Mouse (Mus musculus) small intestine, adult 2 months (tissue): Measurements from ENCODE around the gene Atl3.

Experiments
- CTCF ChIP-seq: fragments of 200-500 bp; IDR thresholded peaks from 2 replicates; pipeline ENCODE4 v1.5.1; 2012; ENCODE audit warnings: low read depth, mild to moderate bottlenecking, control low read depth, inconsistent platforms, low read length, moderate library complexity, mixed read lengths; ENCODE audit not compliant: insufficient replicate concordance, insufficient read length; ENCODE audit errors: extremely low read depth
- POLR2A ChIP-seq: fragments of 200-500 bp; IDR thresholded peaks from 2 replicates; pipeline ENCODE4 v1.6.1; 2012; ENCODE audit warnings: low read depth, mild to moderate bottlenecking, control low read depth, inconsistent platforms, low read length, moderate library complexity

GRCm38 (mm10) chr19:7506321-7506720 lies 12.5 kb downstream of the Atl3 start:
- TF ChIP-seq CTCF (no peak), POLR2A (no peak)
